In genomic region chr7:24446697-24447340, GRCm38 (mm10) we compare ENCODE assay signal across 18 mouse cellular contexts. TPM values are rescaled to one million over a fixed set of nuclear protein-coding genes. Genes with fewer than 3 reads are reported as not detected.
DNase-seq lines count a peak whose midpoint lies in the region; ATAC-seq and TF ChIP-seq lines count a peak whose summit lies in the region.
"Had no signal": no experiment of that assay in that cellular context is flagged by ENCODE, and none has a peak within 500 bp of the region (broad histone marks: within the 10 kb centered on the region; RNA-seq: fewer than 3 reads in every experiment).

No protein-coding gene starts in this region.

- ATAC-seq in liver, embryonic 14.5 days (ENCODE audit: insufficient read depth), result no peak
- 0 out of 2 replicates have a peak, but pooled peaks have one; percentile 29 for ATAC-seq in G1E (ENCODE audit: extremely low read depth, insufficient number of reproducible peaks, low FRiP score, poor library complexity, severe bottlenecking)
- no peak for ATAC-seq in heart, embryonic 12.5 days (ENCODE audit: insufficient number of reproducible peaks, low FRiP score)
- ATAC-seq: forebrain, embryonic 16.5 days had no signal

- TF ChIP-seq EP300 in liver, embryonic 14.5 days (IDR thresholded peaks at IDR 0.05; ENCODE audit: low read depth), result no peak

- H3K9me3 ChIP-seq in liver, embryonic 14.5 days (ENCODE audit: control insufficient read depth, low read length), result no peaks in the 10 kb centered on the region
- no peaks in the 10 kb centered on the region for H3K9me3 ChIP-seq in G1E (replicated peaks)
- no peaks in the 10 kb centered on the region for H3K9me3 ChIP-seq in heart, embryonic 12.5 days (replicated peaks)
- H3K9me3 ChIP-seq: embryonic facial prominence, embryonic 12.5 days had no signal

- H3K9ac ChIP-seq in liver, embryonic 14.5 days (replicated peaks), result no peak overlapping the region
- H3K9ac ChIP-seq in heart, embryonic 12.5 days, result no peak overlapping the region
- H3K9ac ChIP-seq: embryonic facial prominence, embryonic 12.5 days had no signal

- H3K36me3 ChIP-seq in liver, embryonic 14.5 days (replicated peaks; ENCODE audit: control insufficient read depth, insufficient read depth, low read depth), result no peaks in the 10 kb centered on the region
- no peaks in the 10 kb centered on the region for H3K36me3 ChIP-seq in G1E (replicated peaks)
- no peaks in the 10 kb centered on the region for H3K36me3 ChIP-seq in heart, embryonic 12.5 days
- H3K36me3 ChIP-seq: embryonic facial prominence, embryonic 12.5 days; hindbrain, embryonic 10.5 days; midbrain, embryonic 10.5 days had no signal

- no peaks in the 10 kb centered on the region for H3K27me3 ChIP-seq in liver, embryonic 14.5 days (ENCODE audit: control insufficient read depth, insufficient read depth, low read length)
- peaks cover 5% of the 10 kb centered on the region; the same call in 1 of the 2 replicates for H3K27me3 ChIP-seq in G1E (ENCODE audit: insufficient read depth, low read length)
- H3K27me3 ChIP-seq in heart, embryonic 12.5 days (replicated peaks), result peaks cover 6% of the 10 kb centered on the region; the same call in 1 of the 2 replicates
- H3K27me3 ChIP-seq: embryonic facial prominence, embryonic 12.5 days had no signal

- DNase-seq in liver, embryonic 14.5 days (ENCODE audit: low read depth in 3 of 3, low spot score in 3 of 3), result no peak
- DNase-seq in liver (no peak), G1E (ENCODE audit: low spot score) (no peak)
- peak; percentile 53 for DNase-seq in CD4-positive helper T cell, adult 2 months (ENCODE audit: low read depth, low spot score)
- peak; percentile 57 to 91 for DNase-seq in left cerebral cortex, postnatal 25 days (ENCODE audit: low spot score in 2 of 2)
- no peak for DNase-seq in thymus, postnatal 10 days (ENCODE audit: low spot score in 2 of 2)
- DNase-seq: adrenal gland, adult 8-10 months; cerebellum, adult 11-12 months; kidney, adult 9 months; thymus, postnatal 25 days had no signal

- H3K27ac ChIP-seq in liver, embryonic 14.5 days, result no peak overlapping the region
- H3K27ac ChIP-seq in heart, embryonic 12.5 days (ENCODE audit: poor library complexity, severe bottlenecking), result no peak overlapping the region
- H3K27ac ChIP-seq: embryonic facial prominence, embryonic 12.5 days; hindbrain, embryonic 10.5 days; midbrain, embryonic 10.5 days had no signal

- no peak overlapping the region for H3K4me2 ChIP-seq in liver, embryonic 14.5 days (ENCODE audit: low read depth)
- no peak overlapping the region for H3K4me2 ChIP-seq in heart, embryonic 12.5 days
- H3K4me2 ChIP-seq: embryonic facial prominence, embryonic 12.5 days had no signal

- intact Hi-C loops in left cerebral cortex, postnatal 25 days (cut with DNase I), result no loop called here

- H3K4me1 ChIP-seq in liver, embryonic 14.5 days (replicated peaks; ENCODE audit: control insufficient read depth in 2 of 2, insufficient read depth in 2 of 2, low read length in 1 of 2), result peaks cover 0 to 9% of the 10 kb centered on the region in 2 experiments; a peak in 3 of 4 replicates
- H3K4me1 ChIP-seq in G1E (ENCODE audit: insufficient read depth, low read depth, low read length), result peaks cover 52% of the 10 kb centered on the region
- no peaks in the 10 kb centered on the region for H3K4me1 ChIP-seq in heart, embryonic 12.5 days (replicated peaks)
- H3K4me1 ChIP-seq: embryonic facial prominence, embryonic 12.5 days; hindbrain, embryonic 10.5 days; midbrain, embryonic 10.5 days had no signal

- TF ChIP-seq CTCF in liver, embryonic 14.5 days (IDR thresholded peaks at IDR 0.05; ENCODE audit: low read depth), result peak; percentile 48
- TF ChIP-seq CTCF in G1E (IDR thresholded peaks at IDR 0.05; ENCODE audit: low read depth, low read length), result no peak

- H3K4me3 ChIP-seq in liver, embryonic 14.5 days (ENCODE audit: insufficient read depth in 1 of 2, low read depth in 2 of 2, low read length in 2 of 2), result no peak overlapping the region
- no peak overlapping the region for H3K4me3 ChIP-seq in G1E (ENCODE audit: low read depth, low read length)
- no peak overlapping the region for H3K4me3 ChIP-seq in heart, embryonic 12.5 days
- H3K4me3 ChIP-seq: embryonic facial prominence, embryonic 12.5 days; hindbrain, embryonic 10.5 days; midbrain, embryonic 10.5 days had no signal

- WGBS in liver, embryonic 14.5 days (ENCODE audit: insufficient replicate concordance), result 52% methylated on average over 7 of the region's 7 CpGs
- 65% methylated on average over 7 of the region's 7 CpGs for WGBS in heart, embryonic 12.5 days

RNA-seq across cellular contexts. Expression of gene Irgc1, which starts 5.3 kb away (rescaled TPM):
- not detected in 2 replicates for polyA plus RNA-seq in liver, embryonic 14.5 days (2012; rRNA removed)
- not detected in 2 replicates for polyA plus RNA-seq in liver, embryonic 14.5 days (2014; fragmentation: Nextera tagmentation; extraction: Ambion mirVana)
- total RNA-seq in G1E (2014; fragmentation: Nextera tagmentation) (2.0 TPM in 1 of 2 replicates, not detected in the other), G1E (2017) (0.33 TPM in 1 of 2 replicates, not detected in the other)
- polyA plus RNA-seq in G1E (2012), result 0.06 and 0.09 TPM in 2 replicates
- total RNA-seq in left cerebral cortex, postnatal 25 days (2021), result under 1 TPM; 0.34 to 0.57 TPM
- not detected in 2 replicates for polyA plus RNA-seq in heart, embryonic 12.5 days (2016; fragmentation: Nextera tagmentation; extraction: Ambion mirVana)
- total RNA-seq: adrenal gland, adult 8-10 months; layer of hippocampus, postnatal 14 days had no signal
- polyA plus RNA-seq: embryonic facial prominence, embryonic 12.5 days; forebrain, embryonic 16.5 days; hindbrain, embryonic 10.5 days; liver, embryonic 16.5 days; midbrain, embryonic 10.5 days; neural tube, embryonic 14.5 days had no signal

RNA-seq across cellular contexts. Expression of gene Plaur, which starts 15.5 kb away (rescaled TPM):
- polyA plus RNA-seq in liver, embryonic 14.5 days (2012; rRNA removed), result 1.7 and 2.1 TPM in 2 replicates
- 2.7 and 3.5 TPM in 2 replicates for polyA plus RNA-seq in liver, embryonic 14.5 days (2014; fragmentation: Nextera tagmentation; extraction: Ambion mirVana)
- total RNA-seq in G1E (2014; fragmentation: Nextera tagmentation) (not detected in 2 replicates), G1E (2017) (0.11 and 0.17 TPM in 2 replicates)
- polyA plus RNA-seq in G1E (2012), result 0.11 and 0.17 TPM in 2 replicates
- total RNA-seq in left cerebral cortex, postnatal 25 days (2021), result under 1 TPM; 0.71 to 0.73 TPM
- 5.6 and 8.8 TPM in 2 replicates for polyA plus RNA-seq in heart, embryonic 12.5 days (2016; fragmentation: Nextera tagmentation; extraction: Ambion mirVana)

RNA-seq across cellular contexts. Expression of gene Cadm4, which starts 35.0 kb away (rescaled TPM):
- polyA plus RNA-seq in liver, embryonic 14.5 days (2012; rRNA removed), result 0.43 and 0.48 TPM in 2 replicates
- 0.05 TPM in 1 of 2 replicates, not detected in the other for polyA plus RNA-seq in liver, embryonic 14.5 days (2014; fragmentation: Nextera tagmentation; extraction: Ambion mirVana)
- not detected in 2 replicates for total RNA-seq in G1E (2014; fragmentation: Nextera tagmentation)
- 0.06 TPM in 1 of 2 replicates, not detected in the other for total RNA-seq in G1E (2017)
- 0.02 and 0.16 TPM in 2 replicates for polyA plus RNA-seq in G1E (2012)
- 100 to 1,000 TPM; 243 to 246 TPM for total RNA-seq in left cerebral cortex, postnatal 25 days (2021)
- 0.65 and 0.81 TPM in 2 replicates for polyA plus RNA-seq in heart, embryonic 12.5 days (2016; fragmentation: Nextera tagmentation; extraction: Ambion mirVana)

RNA-seq across cellular contexts. Expression of gene Smg9, which starts 47.4 kb away (rescaled TPM):
- polyA plus RNA-seq in liver, embryonic 14.5 days (2012; rRNA removed), result 20.6 and 22.2 TPM in 2 replicates
- polyA plus RNA-seq in liver, embryonic 14.5 days (2014; fragmentation: Nextera tagmentation; extraction: Ambion mirVana), result 11.2 and 11.8 TPM in 2 replicates
- total RNA-seq in G1E (2014; fragmentation: Nextera tagmentation) (21.7 and 77.3 TPM in 2 replicates), G1E (2017) (16.1 and 19.1 TPM in 2 replicates)
- 61.5 and 67.4 TPM in 2 replicates for polyA plus RNA-seq in G1E (2012)
- total RNA-seq in left cerebral cortex, postnatal 25 days (2021), result 10 to 100 TPM; 38.1 to 40.2 TPM
- polyA plus RNA-seq in heart, embryonic 12.5 days (2016; fragmentation: Nextera tagmentation; extraction: Ambion mirVana), result 21.4 and 21.6 TPM in 2 replicates

RNA-seq across cellular contexts. Expression of gene Zfp428, which starts 60.0 kb away (rescaled TPM):
- 3.8 and 4.0 TPM in 2 replicates for polyA plus RNA-seq in liver, embryonic 14.5 days (2012; rRNA removed)
- 2.3 TPM in 2 replicates for polyA plus RNA-seq in liver, embryonic 14.5 days (2014; fragmentation: Nextera tagmentation; extraction: Ambion mirVana)
- 1.7 and 2.6 TPM in 2 replicates for total RNA-seq in G1E (2014; fragmentation: Nextera tagmentation)
- total RNA-seq in G1E (2017), result 3.8 and 4.4 TPM in 2 replicates
- 39.9 and 53.3 TPM in 2 replicates for polyA plus RNA-seq in G1E (2012)
- total RNA-seq in left cerebral cortex, postnatal 25 days (2021), result 10 to 100 TPM; 45.7 to 52.6 TPM
- 31.9 and 35.8 TPM in 2 replicates for polyA plus RNA-seq in heart, embryonic 12.5 days (2016; fragmentation: Nextera tagmentation; extraction: Ambion mirVana)

Comparison
In these comparisons a context has a peak if more than half of its experiments do, and no peak if none do; other contexts are left out.
1. DNase-seq: peak in CD4-positive helper T cell, adult 2 months (single experiment) and left cerebral cortex, postnatal 25 days (2 of 2); none in liver, embryonic 14.5 days (0 of 3), liver (single experiment), G1E (single experiment) and thymus, postnatal 10 days (0 of 2).